Mouse (Mus musculus) heart, adult 2 months (tissue): ENCODE data around the gene Tns3. TPM values are rescaled to one million over a fixed set of nuclear protein-coding genes. Genes with fewer than 3 reads are reported as not detected.

ENCODE experiments used
- DNase-seq, 2 experiments: peaks; one replicate each; pipeline ENCODE4 v3.0.0; 2021
- H3K27ac ChIP-seq: fragments of 200-600 bp; 2 replicates; pipeline ENCODE4 v1.8.1; 2022
- H3K27me3 ChIP-seq: fragments of 200-500 bp; 2 replicates; pipeline ENCODE4 v1.6.1; 2012; ENCODE audit warnings: mild to moderate bottlenecking, low read length, inconsistent platforms, mixed read lengths; ENCODE audit not compliant: control insufficient read depth, insufficient read depth
- H3K36me3 ChIP-seq: fragments of 200-500 bp; 2 replicates; pipeline ENCODE4 v1.6.1; 2012; ENCODE audit warnings: low read length, inconsistent platforms; ENCODE audit not compliant: control insufficient read depth, insufficient read depth
- H3K4me1 ChIP-seq: fragments of 200-500 bp; 2 replicates; pipeline ENCODE4 v1.6.1; 2011; ENCODE audit warnings: low read length; ENCODE audit not compliant: control insufficient read depth, insufficient read depth
- H3K4me3 ChIP-seq: fragments of 200-600 bp; 2 replicates; pipeline ENCODE4 v1.8.1; 2022
- H3K79me2 ChIP-seq: fragments of 200-500 bp; replicated peaks from 2 replicates; pipeline ENCODE4 v1.6.1; 2012; ENCODE audit warnings: mild to moderate bottlenecking, inconsistent platforms, low read length, moderate library complexity, mixed read lengths; ENCODE audit not compliant: control insufficient read depth, insufficient read depth
- H3K9ac ChIP-seq: fragments of 200-500 bp; 2 replicates; pipeline ENCODE4 v1.6.1; 2012; ENCODE audit warnings: low read depth, mild to moderate bottlenecking, control low read depth, inconsistent platforms, low read length, mixed read lengths
- CTCF ChIP-seq: fragments of 200-600 bp; IDR thresholded peaks from 2 replicates; pipeline ENCODE4 v1.8.1; 2022; ENCODE audit warnings: antibody characterized with exemption, mild to moderate bottlenecking, moderate library complexity
- EP300 ChIP-seq: fragments of 200-500 bp; IDR thresholded peaks from 2 replicates; pipeline ENCODE4 v1.6.1; 2011; ENCODE audit warnings: low read depth, low read length, control low read depth; ENCODE audit not compliant: insufficient read depth
- POLR2A ChIP-seq: fragments of 200-500 bp; IDR thresholded peaks from 2 replicates; pipeline ENCODE4 v1.6.1; 2011; ENCODE audit warnings: mild to moderate bottlenecking, low read depth, low read length, control low read depth; ENCODE audit not compliant: insufficient read depth
- WGBS: fragments of 180-500 bp; shearing (Covaris S2); methylation state at CpG from one replicate; pipeline ENCODE4 v1.1.7; 2018; 5-methylcytosine and 5-hydroxymethylcytosine counted together
- intact Hi-C: fragments of 180-260 bp; cut with DNase I; formaldehyde crosslinking; loops from one replicate; pipeline ENCODE4 v1.15.1; 2025
- polyA plus RNA-seq: library from polyadenylated mRNA; depleted of rRNA; stranded (reverse); fragments of >200 nt; gene quantifications from 2 replicates; pipeline ENCODE4 v1.2.3, GENCODE M21; 2012
- total RNA-seq, 2 experiments: library from RNA; stranded (reverse); gene quantifications; 2 replicates each; pipeline ENCODE4 v1.2.3; 2021

Gene Tns3
- total and polyA plus RNA-seq, 3 experiments = 14.8 to 23.9 (median 23.1) TPM

- intact Hi-C loops = no loop called here
- Histone ChIP-seq H3K36me3 (peaks cover 2% of the 10 kb centered on the region), H3K27ac (no peak overlapping the region), H3K79me2 (no peaks in the 10 kb centered on the region; the same call in none of the 2 replicates), H3K27me3 (no peaks in the 10 kb centered on the region), H3K4me3 (no peak overlapping the region), H3K4me1 (peaks cover 11% of the 10 kb centered on the region), H3K9ac (no peak overlapping the region)
- 90% methylated on average over 4 of the region's 4 CpGs for WGBS
- no peak for DNase-seq
- TF ChIP-seq CTCF = no peak
- no peak for TF ChIP-seq EP300
- no peak for TF ChIP-seq POLR2A
These were observed 203.5 kb downstream of the Tns3 start for GRCm38 (mm10) chr11:8460835-8461234.

DNA sequence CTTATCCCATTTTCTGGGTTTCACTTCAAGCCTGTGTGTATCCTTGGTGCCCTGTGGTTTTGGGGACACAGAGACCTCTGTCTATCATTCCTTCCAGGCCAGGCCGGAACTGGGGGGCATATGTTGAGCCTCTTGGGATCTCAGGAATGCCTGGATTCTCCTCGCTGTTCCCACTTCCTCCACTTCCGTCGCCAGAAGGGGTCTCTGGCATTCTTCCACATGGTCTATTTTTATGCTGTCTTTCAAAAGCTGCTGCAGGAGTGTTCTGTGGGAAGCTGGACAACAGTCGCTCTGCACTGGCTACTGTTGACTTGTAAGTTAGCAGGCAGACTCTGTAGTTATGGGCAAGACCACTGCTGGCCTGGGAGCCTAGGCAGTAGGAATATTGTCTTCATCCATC, 206.4 kb downstream of the Tns3 start:
- Histone ChIP-seq H3K9ac (no peak overlapping the region), H3K4me1 (peaks cover 11% of the 10 kb centered on the region), H3K4me3 (no peak overlapping the region), H3K36me3 (peaks cover 2% of the 10 kb centered on the region), H3K27me3 (no peaks in the 10 kb centered on the region), H3K27ac (no peak overlapping the region; the same call in 1 of the 2 replicates), H3K79me2 (no peaks in the 10 kb centered on the region; the same call in none of the 2 replicates)
- intact Hi-C loops = no loop called here
- TF ChIP-seq CTCF (no peak), EP300 (no peak)
- 22% methylated on average over 5 of the region's 5 CpGs for WGBS
- DNase-seq = no peak

DNA sequence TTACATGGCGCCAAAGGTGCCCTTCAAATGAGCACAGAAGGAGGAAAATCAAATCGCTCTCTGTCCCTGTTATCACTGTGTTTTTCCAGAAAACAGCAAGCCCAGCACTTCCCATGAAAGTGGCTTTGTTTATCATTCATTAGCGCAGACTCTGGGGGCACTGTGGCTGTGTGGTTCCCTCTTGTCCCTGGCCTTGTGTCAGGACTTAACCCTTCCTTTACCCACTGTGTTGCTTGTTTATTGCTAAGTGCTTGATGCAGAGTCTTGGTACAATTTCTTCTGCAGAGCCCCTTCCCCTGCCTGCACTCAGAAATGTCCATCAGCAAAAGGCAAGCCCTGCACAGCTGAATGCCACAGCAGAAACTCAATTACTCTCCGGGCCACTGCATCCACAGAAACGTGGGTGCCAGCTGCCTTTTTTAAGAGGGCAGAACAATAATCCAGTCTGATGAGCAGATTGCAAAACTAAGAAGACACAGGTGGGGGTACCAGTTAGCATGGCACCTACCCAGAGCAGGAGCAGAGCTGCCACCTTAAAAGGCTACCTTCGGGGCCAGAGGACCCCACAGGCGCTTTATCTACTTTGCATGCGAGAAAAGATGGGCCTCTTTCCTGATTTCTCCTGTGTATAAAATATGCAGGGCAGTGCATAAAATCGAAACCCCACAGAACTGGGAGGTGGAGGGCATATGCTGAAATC, 207.6 kb downstream of the Tns3 start:
- Histone ChIP-seq H3K27me3 (no peaks in the 10 kb centered on the region), H3K9ac (no peak overlapping the region), H3K27ac (no peak overlapping the region), H3K4me3 (no peak overlapping the region), H3K4me1 (peaks cover 11% of the 10 kb centered on the region), H3K36me3 (peaks cover 2% of the 10 kb centered on the region), H3K79me2 (no peaks in the 10 kb centered on the region; the same call in none of the 2 replicates)
- TF ChIP-seq POLR2A = no peak
- TF ChIP-seq EP300 = no peak
- TF ChIP-seq CTCF = no peak
- WGBS = 62% methylated on average over 9 of the region's 9 CpGs
- intact Hi-C loops = no loop called here
- DNase-seq = no peak

DNA sequence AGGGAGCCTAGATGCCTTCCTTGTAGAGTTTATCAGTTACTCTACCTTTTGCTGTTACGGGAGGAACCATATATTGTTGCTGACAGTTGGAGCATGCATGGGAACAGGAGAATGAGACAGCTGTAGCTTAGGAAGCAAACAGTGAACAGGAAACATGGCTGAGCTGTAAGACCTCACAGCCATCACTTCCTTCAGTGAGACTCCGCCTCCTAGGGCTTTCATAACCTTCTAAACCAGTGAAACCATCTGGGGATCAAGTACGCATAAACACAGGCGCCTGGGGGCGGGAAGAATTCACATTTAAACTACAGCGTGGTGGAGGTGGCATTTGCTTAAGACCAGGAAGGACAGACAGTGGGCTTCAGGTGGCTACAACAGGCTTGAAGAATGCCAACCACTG, 208.7 kb downstream of the Tns3 start:
- H3K4me1 ChIP-seq = peaks cover 11% of the 10 kb centered on the region
- H3K79me2 ChIP-seq = no peaks in the 10 kb centered on the region; the same call in none of the 2 replicates
- no peak overlapping the region for H3K27ac ChIP-seq
- peaks cover 2% of the 10 kb centered on the region for H3K36me3 ChIP-seq
- 84% methylated on average over 6 of the region's 6 CpGs for WGBS
- H3K27me3 ChIP-seq = no peaks in the 10 kb centered on the region
- no peak for DNase-seq
- intact Hi-C loops = no loop called here
- no peak overlapping the region for H3K4me3 ChIP-seq
- H3K9ac ChIP-seq = no peak overlapping the region
- TF ChIP-seq EP300 = no peak
- TF ChIP-seq POLR2A = no peak
- TF ChIP-seq CTCF = no peak

- no peak overlapping the region for H3K27ac ChIP-seq
- 91% methylated on average over 6 of the region's 6 CpGs for WGBS
- TF ChIP-seq POLR2A (no peak), CTCF (peak; percentile 25; the same call in 1 of the 2 replicates)
- no peak for DNase-seq
- H3K36me3 ChIP-seq = peaks cover 2% of the 10 kb centered on the region
- intact Hi-C loops = no loop called here
- peaks cover 6% of the 10 kb centered on the region for H3K4me1 ChIP-seq
- no peaks in the 10 kb centered on the region for H3K27me3 ChIP-seq
- H3K9ac ChIP-seq = no peak overlapping the region
- H3K4me3 ChIP-seq = no peak overlapping the region
- no peaks in the 10 kb centered on the region; the same call in 1 of the 2 replicates for H3K79me2 ChIP-seq
These were observed 211.1 kb downstream of the Tns3 start for GRCm38 (mm10) chr11:8453252-8453651.

DNA sequence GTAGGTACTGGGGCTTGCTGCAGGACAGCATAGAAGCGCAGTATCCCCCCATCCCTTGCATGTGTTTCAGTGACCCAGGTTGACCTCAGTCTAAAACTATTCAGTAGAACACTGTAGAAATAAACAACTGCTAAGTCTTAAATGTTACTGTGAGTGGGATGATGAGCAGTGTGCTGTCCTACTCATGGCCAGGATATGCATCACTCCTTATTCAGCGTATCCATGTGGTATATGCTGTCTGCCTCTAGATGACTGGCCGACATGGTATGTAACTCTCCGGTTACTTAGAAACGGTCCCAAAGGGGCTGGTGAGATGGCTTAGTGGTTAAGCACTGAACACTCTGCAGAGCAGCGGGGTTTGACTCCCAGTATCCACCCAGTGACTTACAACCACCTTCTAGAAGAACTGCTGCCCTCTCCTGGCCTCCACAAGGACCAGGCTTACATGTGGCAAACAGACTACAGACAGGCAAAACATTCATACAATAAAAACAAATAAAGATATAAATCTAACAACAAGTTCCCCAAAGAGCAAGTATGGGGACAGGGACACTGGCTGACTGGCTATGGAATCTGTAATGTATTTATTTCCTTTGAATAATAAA, 212.6 kb downstream of the Tns3 start:
- TF ChIP-seq CTCF (peak; percentile 32; the same call in 1 of the 2 replicates), EP300 (no peak)
- no peaks in the 10 kb centered on the region; the same call in 1 of the 2 replicates for H3K4me1 ChIP-seq
- H3K36me3 ChIP-seq = no peaks in the 10 kb centered on the region
- intact Hi-C loops = no loop called here
- H3K9ac ChIP-seq = no peak overlapping the region
- DNase-seq = no peak
- no peaks in the 10 kb centered on the region for H3K27me3 ChIP-seq
- no peak overlapping the region for H3K4me3 ChIP-seq
- WGBS = 87% methylated on average over 6 of the region's 6 CpGs
- H3K79me2 ChIP-seq = no peaks in the 10 kb centered on the region
- no peak overlapping the region for H3K27ac ChIP-seq
